Mouse (Mus musculus): Measurements from ENCODE around the gene Ccar1. TPM values are rescaled to one million over a fixed set of nuclear protein-coding genes. Genes with fewer than 3 reads are reported as not detected.
A peak's percentile ranks its signal among the peaks of the same experiment; 100 is the strongest.

The Ccar1 gene
- polyA plus RNA-seq (2021): 92.3 TPM

GRCm38 (mm10) chr10:62792177-62793090 lies at the start of gene Ccar1:
Gene Ccar1 (minus strand): TSS chr10:62792286.
- no peaks in the 10 kb centered on the region for H3K27me3 ChIP-seq
- CTCF ChIA-PET: interaction anchor here (1.0 to 1.6 kb wide), 3 partner anchors 10 to 17 kb away, joined by 3 to 4 read pairs (median 3); no protein-coding TSS in a partner anchor
- DNase-seq (ENCODE audit: low read depth, low spot score): peak; percentile 83
- POLR2A ChIA-PET: interaction anchor here (0.6 kb wide), 1 partner anchor 115 kb away, joined by 3 read pairs; no protein-coding TSS in a partner anchor
- no peak for TF ChIP-seq CTCF (IDR thresholded peaks at IDR 0.05)
- peak; percentile 98 for ATAC-seq
- in situ Hi-C loops (cut with MboI; ENCODE audit: low pct_unique_long_range_greater_than_20kb): no loop called here

GRCm38 (mm10) chr10:62840687-62841086 lies 48.6 kb upstream of the Ccar1 start:
- ATAC-seq (no peak), DNase-seq (ENCODE audit: low read depth, low spot score) (no peak)
- CTCF ChIA-PET: no interaction called here
- no peaks in the 10 kb centered on the region for H3K27me3 ChIP-seq
- TF ChIP-seq CTCF (IDR thresholded peaks at IDR 0.05): no peak
- in situ Hi-C loops (cut with MboI; ENCODE audit: low pct_unique_long_range_greater_than_20kb): no loop called here
- POLR2A ChIA-PET: no interaction called here

- TF ChIP-seq CTCF (IDR thresholded peaks at IDR 0.05): no peak
- in situ Hi-C loops (cut with MboI; ENCODE audit: low pct_unique_long_range_greater_than_20kb): no loop called here
- ATAC-seq (no peak), DNase-seq (ENCODE audit: low read depth, low spot score) (no peak)
- POLR2A ChIA-PET: no interaction called here
- CTCF ChIA-PET: no interaction called here
- no peaks in the 10 kb centered on the region for H3K27me3 ChIP-seq
Observed at GRCm38 (mm10) chr10:62837987-62838386, 45.9 kb upstream of the Ccar1 start.

GRCm38 (mm10) chr10:62832783-62833182 lies 40.7 kb upstream of the Ccar1 start:
- H3K27me3 ChIP-seq: no peaks in the 10 kb centered on the region
- in situ Hi-C loops (cut with MboI; ENCODE audit: low pct_unique_long_range_greater_than_20kb): no loop called here
- no peak for TF ChIP-seq CTCF (IDR thresholded peaks at IDR 0.05)
- CTCF ChIA-PET: interaction anchor here (1.3 kb wide), 1 partner anchor 8 kb away, joined by 3 read pairs; no protein-coding TSS in a partner anchor
- ATAC-seq (no peak), DNase-seq (ENCODE audit: low read depth, low spot score) (no peak)
- POLR2A ChIA-PET: no interaction called here

GRCm38 (mm10) chr10:62831546-62831945 lies 39.5 kb upstream of the Ccar1 start:
- no peaks in the 10 kb centered on the region for H3K27me3 ChIP-seq
- ChIA-PET CTCF (no interaction called here), POLR2A (no interaction called here)
- in situ Hi-C loops (cut with MboI; ENCODE audit: low pct_unique_long_range_greater_than_20kb): no loop called here
- no peak for DNase-seq (ENCODE audit: low read depth, low spot score)
- no peak for ATAC-seq
- TF ChIP-seq CTCF (IDR thresholded peaks at IDR 0.05): no peak

- ATAC-seq: no peak
Observed at GRCm38 (mm10) chr10:62824474-62824873, 32.4 kb upstream of the Ccar1 start.

GRCm38 (mm10) chr10:62823431-62823830 lies 31.3 kb upstream of the Ccar1 start:
- ATAC-seq: no peak

More at GRCm38 (mm10) chr10:62824474-62824873, 32.4 kb upstream of the Ccar1 start:
- no peak for DNase-seq (ENCODE audit: low read depth, low spot score)
- no peak for TF ChIP-seq CTCF (IDR thresholded peaks at IDR 0.05)
- H3K27me3 ChIP-seq: no peaks in the 10 kb centered on the region
- in situ Hi-C loops (cut with MboI; ENCODE audit: low pct_unique_long_range_greater_than_20kb): no loop called here
- POLR2A ChIA-PET: no interaction called here
- CTCF ChIA-PET: interaction anchor here (1.0 kb wide), 1 partner anchor 9 kb away, joined by 3 read pairs; no protein-coding TSS in a partner anchor

GRCm38 (mm10) chr10:62810010-62810409 lies 17.9 kb upstream of the Ccar1 start:
- in situ Hi-C loops (cut with MboI; ENCODE audit: low pct_unique_long_range_greater_than_20kb): no loop called here
- peak; percentile 32 for TF ChIP-seq CTCF (IDR thresholded peaks at IDR 0.05)
- CTCF ChIA-PET: interaction anchor here (1.1 kb wide), 1 partner anchor 17 kb away, joined by 3 read pairs; no protein-coding TSS in a partner anchor
- POLR2A ChIA-PET: no interaction called here
- ATAC-seq (no peak), DNase-seq (ENCODE audit: low read depth, low spot score) (no peak)
- H3K27me3 ChIP-seq: no peaks in the 10 kb centered on the region

More at GRCm38 (mm10) chr10:62823431-62823830, 31.3 kb upstream of the Ccar1 start:
- no peak for DNase-seq (ENCODE audit: low read depth, low spot score)
- CTCF ChIA-PET: no interaction called here
- POLR2A ChIA-PET: no interaction called here
- H3K27me3 ChIP-seq: no peaks in the 10 kb centered on the region
- TF ChIP-seq CTCF (IDR thresholded peaks at IDR 0.05): no peak
- in situ Hi-C loops (cut with MboI; ENCODE audit: low pct_unique_long_range_greater_than_20kb): no loop called here

- no peaks in the 10 kb centered on the region for H3K27me3 ChIP-seq
Observed at GRCm38 (mm10) chr10:62808766-62809165, 16.7 kb upstream of the Ccar1 start.

GRCm38 (mm10) chr10:62808316-62808715 lies 16.2 kb upstream of the Ccar1 start:
- TF ChIP-seq CTCF (IDR thresholded peaks at IDR 0.05): no peak
- no peaks in the 10 kb centered on the region for H3K27me3 ChIP-seq
- ChIA-PET POLR2A (no interaction called here), CTCF (no interaction called here)
- in situ Hi-C loops (cut with MboI; ENCODE audit: low pct_unique_long_range_greater_than_20kb): no loop called here
- ATAC-seq: no peak
- no peak for DNase-seq (ENCODE audit: low read depth, low spot score)

More at GRCm38 (mm10) chr10:62808766-62809165, 16.7 kb upstream of the Ccar1 start:
- in situ Hi-C loops (cut with MboI; ENCODE audit: low pct_unique_long_range_greater_than_20kb): no loop called here
- ATAC-seq (no peak), DNase-seq (ENCODE audit: low read depth, low spot score) (no peak)
- no peak for TF ChIP-seq CTCF (IDR thresholded peaks at IDR 0.05)
- ChIA-PET POLR2A (no interaction called here), CTCF (interaction anchor here (1.1 kb wide), 1 partner anchor 15 kb away, joined by 3 read pairs; no protein-coding TSS in a partner anchor)

- DNase-seq (ENCODE audit: low read depth, low spot score): no peak
- H3K27me3 ChIP-seq: no peaks in the 10 kb centered on the region
- ChIA-PET POLR2A (no interaction called here), CTCF (interaction anchor here (0.8 kb wide), 1 partner anchor 11 kb away, joined by 3 read pairs; no protein-coding TSS in a partner anchor)
- in situ Hi-C loops (cut with MboI; ENCODE audit: low pct_unique_long_range_greater_than_20kb): no loop called here
- peak; percentile 62 for TF ChIP-seq CTCF (IDR thresholded peaks at IDR 0.05)
- ATAC-seq: no peak
Observed at GRCm38 (mm10) chr10:62804106-62804505, 12.0 kb upstream of the Ccar1 start.
